Mouse (Mus musculus): Measurements from ENCODE around the gene Hist3h2ba. TPM values are rescaled to one million over a fixed set of nuclear protein-coding genes. Genes with fewer than 3 reads are reported as not detected.
"Not testable (repeated sequence)": the region's sequence is repeated elsewhere in the genome, so short reads cannot be mapped to it uniquely, and the experiment has no call there.

Gene Hist3h2ba
- polyA plus RNA-seq, 1 experiment from 2014 or later = 52.7 TPM

DNA sequence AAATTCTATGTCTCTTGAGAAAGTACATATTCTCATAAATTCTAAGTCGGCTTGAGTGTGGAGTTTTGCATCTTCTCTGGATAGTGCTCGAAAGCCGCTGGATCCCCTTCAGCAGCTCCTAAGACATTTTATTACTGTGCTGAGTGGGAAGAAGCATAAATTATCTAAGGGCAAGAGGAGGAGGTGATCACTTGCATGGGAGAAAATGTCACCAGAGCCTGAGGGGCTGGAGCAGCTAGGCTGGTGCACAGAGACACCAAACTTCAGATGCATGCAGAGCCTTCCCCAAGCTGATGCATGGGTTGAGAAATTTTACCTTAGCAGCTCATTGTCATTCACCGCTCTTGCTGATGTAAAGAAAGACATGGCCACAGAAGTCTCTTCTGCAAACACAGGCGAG is 4.6 kb upstream of the Hist3h2ba start:
- Histone ChIP-seq H3K4me1 (peaks cover 4% of the 10 kb centered on the region; the same call in 1 of the 2 replicates), H3K36me3 (no peaks in the 10 kb centered on the region), H3K4me2 (replicated peaks) (no peak overlapping the region), H3K27ac (no peak overlapping the region), H3K27me3 (no peaks in the 10 kb centered on the region), H3K9me3 (no peaks in the 10 kb centered on the region), H3K9ac (no peak overlapping the region), H3K4me3 (no peak overlapping the region)
- WGBS = 83% methylated on average over 5 of the region's 5 CpGs
- no peak for ATAC-seq (ENCODE audit: insufficient number of reproducible peaks, insufficient read depth, low FRiP score, low TSS enrichment)

DNA sequence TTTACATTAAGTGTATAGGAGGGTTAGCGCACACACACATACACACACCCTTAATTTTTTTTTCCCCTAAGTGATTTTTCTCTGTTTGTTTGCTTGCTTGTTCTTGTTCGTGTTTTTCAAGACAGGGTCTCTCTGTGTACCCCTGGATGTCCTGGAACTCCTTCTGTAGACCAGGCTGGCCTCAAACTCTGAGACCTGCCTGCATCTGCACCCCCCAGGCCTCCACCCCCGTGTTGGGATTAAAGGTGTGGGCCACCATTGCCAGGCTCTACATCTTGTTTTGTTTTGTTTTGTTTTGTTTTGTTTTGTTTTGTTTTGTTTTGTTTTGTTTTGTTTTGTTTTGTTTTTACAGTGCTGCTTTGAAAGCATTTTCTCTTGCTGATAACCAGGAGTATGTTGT is 1.4 kb upstream of the Hist3h2ba start:
- no peaks in the 10 kb centered on the region for H3K9me3 ChIP-seq
- H3K4me3 ChIP-seq = no peak overlapping the region
- H3K27ac ChIP-seq = no peak overlapping the region
- H3K36me3 ChIP-seq = no peaks in the 10 kb centered on the region
- H3K9ac ChIP-seq = no peak overlapping the region
- H3K4me1 ChIP-seq = peaks cover 4% of the 10 kb centered on the region; the same call in 1 of the 2 replicates
- peaks cover 5% of the 10 kb centered on the region; the same call in 1 of the 2 replicates for H3K27me3 ChIP-seq
- WGBS = 78% methylated on average over 3 of the region's 3 CpGs
- no peak for ATAC-seq (ENCODE audit: insufficient number of reproducible peaks, insufficient read depth, low FRiP score, low TSS enrichment)
- H3K4me2 ChIP-seq (replicated peaks) = peak overlapping the region; percentile 56; the same call in 1 of the 2 replicates

DNA sequence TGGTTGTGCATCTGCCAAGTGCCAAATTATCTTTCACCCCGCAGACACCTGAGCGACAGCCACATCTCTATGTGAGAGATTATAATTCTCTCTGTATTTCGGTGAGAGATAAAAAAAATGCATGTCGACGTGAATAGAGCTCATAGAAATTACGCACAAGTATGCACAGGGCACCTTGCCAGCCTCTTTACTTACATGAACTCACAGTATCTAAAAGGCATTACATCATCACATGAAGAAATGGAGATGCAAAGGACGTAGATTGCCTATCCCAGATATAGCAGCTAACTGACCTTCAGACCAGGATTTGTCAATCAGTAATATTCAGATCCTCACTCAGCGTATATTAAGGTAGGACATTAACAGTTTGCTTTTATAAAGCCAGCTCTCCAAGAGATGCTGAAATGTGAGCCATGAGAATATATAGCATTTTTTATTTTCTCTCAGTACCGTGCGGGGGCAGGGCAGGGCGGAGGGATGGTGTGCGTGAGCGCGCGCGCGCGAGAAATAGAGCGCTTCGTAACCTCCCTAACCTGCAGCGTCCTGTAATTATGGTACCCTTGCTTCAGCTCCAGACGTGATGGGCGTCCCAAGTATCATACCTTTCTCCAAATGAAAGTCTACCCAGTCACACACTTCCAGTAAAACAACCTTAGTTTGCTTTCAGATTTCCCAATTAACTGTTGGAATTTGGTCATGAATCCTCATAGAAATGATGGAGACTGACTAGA is 757 bp upstream of the Hist3h2ba start:
- peaks cover 5% of the 10 kb centered on the region; the same call in 1 of the 2 replicates for H3K27me3 ChIP-seq

DNA sequence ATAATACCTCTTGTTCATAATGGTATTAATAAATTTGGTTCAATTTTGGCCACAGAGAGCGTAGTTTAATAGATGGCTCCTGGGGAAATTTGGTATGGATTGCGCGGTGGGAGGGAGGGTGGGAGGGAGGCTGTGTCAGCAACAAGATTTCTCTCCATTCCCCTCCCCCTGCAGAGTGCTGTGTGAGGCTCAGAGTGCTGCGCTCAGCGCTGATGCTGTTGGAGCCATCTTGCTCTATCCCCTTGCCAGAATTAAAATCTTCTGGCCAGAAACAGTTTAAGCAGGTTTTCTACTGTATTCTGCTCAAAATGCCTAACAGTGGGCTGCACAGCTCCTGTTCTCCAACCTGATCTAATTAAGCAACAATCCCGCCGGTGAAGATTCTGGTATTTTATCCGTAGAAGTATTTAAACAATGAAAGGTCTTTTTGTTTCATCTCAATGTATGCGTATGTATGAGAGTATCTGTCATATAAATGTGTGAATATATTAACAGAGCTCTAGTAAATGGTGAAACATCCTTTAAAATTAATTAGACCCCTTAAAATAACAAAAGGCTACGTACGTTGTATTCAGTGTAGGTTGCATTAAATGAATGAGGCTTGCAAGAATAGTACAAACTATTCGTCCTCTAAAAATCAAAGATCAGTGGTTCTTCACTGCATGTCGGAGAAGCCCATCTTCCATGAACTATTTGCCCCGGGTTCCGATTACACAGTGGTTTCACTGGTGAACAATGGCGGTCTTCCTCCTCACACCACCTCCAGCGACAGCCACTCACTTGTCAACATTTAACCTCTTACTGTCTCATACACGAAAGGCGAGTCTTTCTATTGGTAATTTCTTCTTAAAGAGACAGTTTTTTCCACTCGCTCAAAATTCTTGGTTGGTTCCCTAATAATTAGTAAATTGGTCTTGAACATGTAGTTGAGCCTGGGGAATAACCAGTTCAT is 1.0 kb downstream of the Hist3h2ba start:
- no peak for ATAC-seq (ENCODE audit: insufficient number of reproducible peaks, insufficient read depth, low FRiP score, low TSS enrichment)
- Histone ChIP-seq H3K4me3 (peak overlapping the region; percentile 49), H3K36me3 (no peaks in the 10 kb centered on the region), H3K9me3 (no peaks in the 10 kb centered on the region), H3K4me1 (peaks cover 12% of the 10 kb centered on the region), H3K27me3 (peaks cover 5% of the 10 kb centered on the region; the same call in 1 of the 2 replicates), H3K4me2 (replicated peaks) (peak overlapping the region; percentile 56), H3K27ac (peak overlapping the region; percentile 97), H3K9ac (peak overlapping the region; percentile 68)
- 4% methylated on average over 20 of the region's 20 CpGs for WGBS

More for the DNA sequence above, 757 bp upstream of the Hist3h2ba start:
- peak overlapping the region; percentile 56 for H3K4me2 ChIP-seq (replicated peaks)
- ATAC-seq (ENCODE audit: insufficient number of reproducible peaks, insufficient read depth, low FRiP score, low TSS enrichment) = no peak
- peak overlapping the region; percentile 47 for H3K9ac ChIP-seq
- no peaks in the 10 kb centered on the region for H3K36me3 ChIP-seq
- no peaks in the 10 kb centered on the region for H3K9me3 ChIP-seq
- 15% methylated on average over 23 of the region's 23 CpGs for WGBS
- H3K4me3 ChIP-seq = peak overlapping the region; percentile 49
- peak overlapping the region; percentile 97 for H3K27ac ChIP-seq
- peaks cover 6% of the 10 kb centered on the region for H3K4me1 ChIP-seq

DNA sequence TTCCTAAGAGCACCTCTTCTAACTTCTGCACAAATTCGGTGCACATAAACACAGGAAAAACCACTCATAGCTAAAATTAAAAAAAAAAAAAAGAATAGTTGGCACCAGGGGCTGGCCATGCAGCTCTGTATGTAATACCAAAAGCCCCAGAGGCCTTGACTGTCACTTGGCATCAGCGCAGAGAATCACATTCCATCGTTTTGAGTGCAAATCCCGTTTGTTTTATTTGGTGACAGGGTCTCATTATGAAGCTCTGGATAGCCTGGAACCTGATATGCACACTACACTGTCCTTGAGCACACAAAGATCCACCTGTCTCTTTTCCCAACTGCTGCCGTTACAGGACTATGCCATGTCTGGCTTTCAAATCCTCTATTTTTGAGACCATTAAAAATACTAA is 2.5 kb downstream of the Hist3h2ba start:
- no peaks in the 10 kb centered on the region for H3K9me3 ChIP-seq
- no peak overlapping the region for H3K4me2 ChIP-seq (replicated peaks)
- no peak overlapping the region for H3K27ac ChIP-seq
- WGBS = 65% methylated on average over 5 of the region's 5 CpGs
- H3K27me3 ChIP-seq = peaks cover 5% of the 10 kb centered on the region; the same call in 1 of the 2 replicates
- no peak overlapping the region for H3K9ac ChIP-seq
- H3K4me1 ChIP-seq = peaks cover 15% of the 10 kb centered on the region
- ATAC-seq (ENCODE audit: insufficient number of reproducible peaks, insufficient read depth, low FRiP score, low TSS enrichment) = no peak
- no peak overlapping the region for H3K4me3 ChIP-seq
- no peaks in the 10 kb centered on the region for H3K36me3 ChIP-seq

DNA sequence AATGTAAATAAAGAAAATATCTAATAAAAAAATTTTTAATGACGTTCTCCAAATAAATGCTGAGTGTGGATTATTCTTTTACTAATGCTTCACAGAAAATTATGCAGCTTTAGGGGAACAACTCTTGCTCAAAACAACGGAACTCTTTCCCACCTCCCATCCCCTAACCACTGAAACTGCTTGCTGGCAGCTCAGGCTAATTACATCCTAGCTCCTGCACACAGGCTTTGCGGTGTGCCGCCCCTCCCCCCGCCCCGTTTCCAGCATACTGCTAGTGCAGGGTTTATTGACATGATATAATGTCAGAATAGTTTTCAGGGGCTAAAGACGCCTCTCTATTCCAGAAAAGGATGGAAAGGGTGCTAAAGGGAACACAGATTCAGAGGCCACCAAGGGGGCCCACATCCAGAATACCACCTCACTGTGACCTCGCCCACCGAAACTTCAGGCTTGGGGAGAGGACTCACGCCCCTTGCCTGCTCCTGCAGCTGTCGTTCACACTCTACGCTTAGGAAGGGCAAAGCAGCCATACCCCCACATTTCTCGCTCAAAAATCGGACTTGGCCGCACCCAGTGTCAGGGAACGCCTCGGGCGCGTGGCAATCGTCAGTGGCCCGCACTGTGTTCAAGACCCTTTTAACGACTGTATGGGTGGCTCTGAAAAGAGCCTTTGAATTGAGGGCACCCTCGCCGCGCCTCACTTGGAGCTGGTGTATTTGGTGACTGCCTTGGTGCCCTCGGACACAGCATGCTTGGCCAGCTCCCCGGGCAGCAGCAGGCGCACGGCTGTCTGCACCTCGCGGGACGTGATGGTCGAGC is 4.8 kb downstream of the Hist3h2ba start:
- under 1% methylated on average over 33 of the region's 33 CpGs for WGBS
- Histone ChIP-seq H3K27ac (peak overlapping the region; percentile 98), H3K4me2 (replicated peaks) (peak overlapping the region; percentile 90), H3K4me3 (peak overlapping the region; percentile 89), H3K9ac (peak overlapping the region; percentile 72), H3K36me3 (peaks cover 8% of the 10 kb centered on the region; the same call in 1 of the 2 replicates), H3K4me1 (peaks cover 24% of the 10 kb centered on the region), H3K27me3 (peaks cover 5% of the 10 kb centered on the region; the same call in 1 of the 2 replicates), H3K9me3 (no peaks in the 10 kb centered on the region)
- ATAC-seq (ENCODE audit: insufficient number of reproducible peaks, insufficient read depth, low FRiP score, low TSS enrichment) = peak; percentile 17; the same call in 1 of the 2 replicates

DNA sequence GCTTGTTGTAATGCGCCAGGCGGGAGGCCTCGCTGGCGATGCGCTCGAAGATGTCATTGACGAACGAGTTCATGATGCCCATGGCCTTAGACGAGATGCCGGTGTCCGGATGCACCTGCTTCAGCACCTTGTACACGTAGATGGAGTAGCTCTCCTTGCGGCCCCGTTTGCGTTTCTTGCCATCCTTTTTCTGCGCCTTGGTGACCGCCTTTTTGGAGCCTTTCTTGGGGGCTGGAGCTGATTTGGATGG is 5.4 kb downstream of the Hist3h2ba start:
- under 1% methylated on average over 17 of the region's 17 CpGs for WGBS
- H3K27ac ChIP-seq = peak overlapping the region; percentile 98
- peaks cover 24% of the 10 kb centered on the region for H3K4me1 ChIP-seq
- H3K27me3 ChIP-seq; H3K9me3 ChIP-seq; H3K36me3 ChIP-seq; ATAC-seq (ENCODE audit: insufficient number of reproducible peaks, insufficient read depth, low FRiP score, low TSS enrichment): not testable (repeated sequence)
- peak overlapping the region; percentile 72 for H3K9ac ChIP-seq
- peak overlapping the region; percentile 89 for H3K4me3 ChIP-seq
- H3K4me2 ChIP-seq (replicated peaks) = peak overlapping the region; percentile 90

DNA sequence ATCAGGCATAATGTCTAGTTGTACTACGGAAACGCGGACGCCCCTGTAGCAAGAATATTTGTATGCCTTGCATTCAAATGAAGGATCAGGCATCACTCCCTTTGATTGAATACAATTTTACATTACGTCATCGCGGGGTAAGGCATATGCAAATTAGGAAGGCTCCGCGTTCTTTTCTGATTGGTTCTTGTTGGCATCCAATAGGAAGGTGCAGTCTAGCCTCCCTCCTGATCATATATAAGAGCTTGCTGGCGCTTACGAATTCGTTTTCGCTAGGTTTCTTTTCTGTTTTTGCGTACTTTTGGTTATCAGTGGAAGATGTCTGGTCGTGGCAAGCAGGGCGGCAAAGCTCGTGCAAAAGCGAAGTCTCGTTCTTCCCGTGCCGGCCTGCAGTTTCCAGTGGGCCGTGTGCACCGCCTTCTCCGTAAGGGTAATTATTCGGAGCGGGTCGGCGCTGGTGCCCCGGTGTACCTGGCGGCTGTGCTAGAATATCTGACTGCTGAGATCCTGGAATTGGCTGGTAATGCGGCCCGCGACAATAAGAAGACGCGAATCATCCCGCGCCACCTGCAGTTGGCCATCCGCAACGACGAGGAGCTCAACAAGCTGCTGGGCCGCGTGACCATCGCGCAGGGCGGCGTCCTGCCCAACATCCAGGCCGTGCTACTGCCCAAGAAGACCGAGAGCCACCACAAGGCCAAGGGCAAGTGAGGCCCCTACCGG is 5.9 kb downstream of the Hist3h2ba start, which contains the start of the genes Hist3h2a and Trim17:
Gene Hist3h2a (plus strand): TSS at position 266 of the 723 bp plus-strand sequence.
Gene Trim17 (plus strand): TSS at position 266 of the 723 bp plus-strand sequence.
- Histone ChIP-seq H3K27me3 (peaks cover 5% of the 10 kb centered on the region; the same call in 1 of the 2 replicates), H3K9me3 (no peaks in the 10 kb centered on the region)

DNA sequence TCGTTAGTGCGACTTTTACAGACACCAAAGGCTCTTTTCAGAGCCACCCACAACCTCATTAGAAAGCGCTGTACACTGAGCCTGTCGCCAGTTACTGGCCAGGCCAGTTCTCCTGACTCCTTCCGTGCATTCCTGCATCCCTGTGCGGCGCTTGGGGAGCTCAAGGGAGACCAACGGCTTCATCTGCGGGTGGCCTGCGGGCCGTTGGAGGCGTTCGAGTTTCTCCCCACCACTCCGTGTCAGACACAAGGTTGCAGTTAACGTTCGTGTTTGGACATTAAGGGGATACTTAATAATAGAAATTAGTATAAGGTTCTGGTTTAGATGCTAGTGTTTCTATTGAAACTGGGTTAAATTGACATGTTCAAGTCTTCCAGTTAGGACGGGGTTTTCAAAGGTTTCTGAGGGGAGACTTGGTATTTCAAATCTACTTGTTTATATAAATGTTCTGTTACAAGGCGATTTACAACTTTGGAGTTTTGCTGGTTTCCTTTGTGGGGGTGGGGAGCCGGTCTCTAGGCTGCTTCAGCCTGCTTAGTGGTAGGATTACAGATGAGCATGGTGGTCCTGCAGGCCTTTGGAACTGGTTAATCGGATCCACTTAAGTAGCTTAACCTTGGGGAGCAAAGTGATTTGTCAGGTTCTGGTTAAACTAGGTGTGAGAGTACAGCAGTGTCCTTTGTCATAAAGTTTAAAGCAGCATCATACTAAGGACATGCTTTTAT is 6.6 kb downstream of the Hist3h2ba start:
- Histone ChIP-seq H3K36me3 (peaks cover 8% of the 10 kb centered on the region; the same call in 1 of the 2 replicates), H3K9me3 (no peaks in the 10 kb centered on the region), H3K27ac (peak overlapping the region; percentile 98), H3K27me3 (peaks cover 5% of the 10 kb centered on the region; the same call in 1 of the 2 replicates), H3K9ac (peak overlapping the region; percentile 90), H3K4me2 (replicated peaks) (peak overlapping the region; percentile 66), H3K4me1 (peaks cover 31% of the 10 kb centered on the region), H3K4me3 (peak overlapping the region; percentile 89)
- ATAC-seq (ENCODE audit: insufficient number of reproducible peaks, insufficient read depth, low FRiP score, low TSS enrichment) = peak; percentile 23; the same call in 1 of the 2 replicates
- WGBS = under 1% methylated on average over 20 of the region's 20 CpGs

More for the DNA sequence above, 5.9 kb downstream of the Hist3h2ba start, which contains the start of the genes Hist3h2a and Trim17:
- peak within 1 kb of the TSS; percentile 98 for H3K27ac ChIP-seq
- peak; percentile 86 for ATAC-seq (ENCODE audit: insufficient number of reproducible peaks, insufficient read depth, low FRiP score, low TSS enrichment)
- under 1% methylated on average over 49 of the region's 49 CpGs for WGBS
- H3K4me3 ChIP-seq = peak within 1 kb of the TSS; percentile 89
- peaks cover 27% of the 10 kb centered on the region for H3K4me1 ChIP-seq
- H3K36me3 ChIP-seq = peaks cover 8% of the 10 kb centered on the region; the same call in 1 of the 2 replicates
- H3K9ac ChIP-seq = peak within 1 kb of the TSS; percentile 90
- peak within 1 kb of the TSS; percentile 90 for H3K4me2 ChIP-seq (replicated peaks)

DNA sequence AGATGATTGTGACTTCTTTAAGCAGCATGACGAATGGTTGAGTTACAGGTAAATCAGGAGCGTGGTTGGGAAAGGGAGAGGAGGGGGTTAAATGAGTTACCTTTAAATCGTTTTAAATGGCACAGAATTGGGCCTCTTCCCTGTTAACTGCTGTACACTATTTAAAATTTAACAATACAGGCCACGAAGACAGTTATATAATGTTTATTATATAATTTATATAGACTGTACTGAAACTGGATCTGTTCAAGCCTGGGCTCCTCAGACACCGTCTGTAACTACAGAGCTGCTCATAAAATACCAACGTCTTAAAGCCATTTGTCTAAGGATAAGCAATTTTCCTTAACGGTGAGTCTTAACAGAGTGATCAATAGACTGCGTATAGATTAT is 7.1 kb downstream of the Hist3h2ba start:
- ATAC-seq (ENCODE audit: insufficient number of reproducible peaks, insufficient read depth, low FRiP score, low TSS enrichment) = no peak
- Histone ChIP-seq H3K27ac (peak overlapping the region; percentile 98; the same call in 1 of the 2 replicates), H3K9ac (peak overlapping the region; percentile 90), H3K27me3 (peaks cover 5% of the 10 kb centered on the region; the same call in 1 of the 2 replicates), H3K36me3 (peaks cover 8% of the 10 kb centered on the region; the same call in 1 of the 2 replicates), H3K4me1 (peaks cover 31% of the 10 kb centered on the region), H3K4me2 (replicated peaks) (peak overlapping the region; percentile 66), H3K9me3 (no peaks in the 10 kb centered on the region), H3K4me3 (peak overlapping the region; percentile 89)
- 30% methylated on average over 8 of the region's 8 CpGs for WGBS
